Mouse (Mus musculus) left cerebral cortex, adult 9 months (tissue): ENCODE data around the gene Cog5.

Experiments used
- DNase-seq, 2 experiments: peaks; one replicate each; pipeline ENCODE4 v3.0.0; 2022; ENCODE audit warnings: low spot score in 2 of 2

The Cog5 gene

DNA sequence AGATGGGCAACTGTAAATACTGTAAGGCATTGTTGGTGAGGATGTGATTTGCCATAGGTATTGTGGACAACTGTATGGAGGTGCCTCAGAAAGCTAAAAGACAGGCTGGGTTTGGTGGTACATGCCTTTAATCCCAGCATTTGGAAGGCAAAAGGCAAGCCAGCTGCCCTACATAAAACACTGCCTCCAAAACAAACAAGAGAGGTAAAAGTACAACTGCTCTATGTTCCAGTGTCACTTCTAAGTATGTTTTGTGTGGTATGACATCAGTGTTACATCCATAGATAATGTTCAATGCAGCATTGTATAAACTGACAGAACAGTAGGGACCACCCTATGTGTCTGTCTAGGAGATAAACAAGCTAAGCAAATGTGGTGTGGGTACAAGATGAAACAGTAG, 237.4 kb downstream of the Cog5 start:
- no peak for DNase-seq

DNA sequence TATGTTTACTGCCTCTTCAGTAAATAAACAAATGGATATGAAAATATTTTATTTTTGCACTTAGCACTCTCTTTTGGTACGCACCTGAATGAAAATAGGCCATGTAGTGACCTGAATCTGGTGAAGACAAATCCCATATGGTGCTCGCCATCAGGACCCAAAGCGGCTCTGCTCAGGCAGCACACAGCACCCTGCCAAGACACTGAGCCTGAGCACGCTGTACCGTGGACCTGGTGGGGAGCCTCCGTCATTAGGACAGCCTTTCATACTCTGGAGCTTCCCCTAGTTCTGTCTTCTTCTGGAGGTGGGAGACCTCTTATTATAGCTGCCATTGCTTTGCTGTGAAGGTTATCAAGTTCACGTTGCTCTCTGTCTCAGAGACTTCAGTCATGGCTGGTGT, 238.1 kb downstream of the Cog5 start:
- DNase-seq: no peak

DNA sequence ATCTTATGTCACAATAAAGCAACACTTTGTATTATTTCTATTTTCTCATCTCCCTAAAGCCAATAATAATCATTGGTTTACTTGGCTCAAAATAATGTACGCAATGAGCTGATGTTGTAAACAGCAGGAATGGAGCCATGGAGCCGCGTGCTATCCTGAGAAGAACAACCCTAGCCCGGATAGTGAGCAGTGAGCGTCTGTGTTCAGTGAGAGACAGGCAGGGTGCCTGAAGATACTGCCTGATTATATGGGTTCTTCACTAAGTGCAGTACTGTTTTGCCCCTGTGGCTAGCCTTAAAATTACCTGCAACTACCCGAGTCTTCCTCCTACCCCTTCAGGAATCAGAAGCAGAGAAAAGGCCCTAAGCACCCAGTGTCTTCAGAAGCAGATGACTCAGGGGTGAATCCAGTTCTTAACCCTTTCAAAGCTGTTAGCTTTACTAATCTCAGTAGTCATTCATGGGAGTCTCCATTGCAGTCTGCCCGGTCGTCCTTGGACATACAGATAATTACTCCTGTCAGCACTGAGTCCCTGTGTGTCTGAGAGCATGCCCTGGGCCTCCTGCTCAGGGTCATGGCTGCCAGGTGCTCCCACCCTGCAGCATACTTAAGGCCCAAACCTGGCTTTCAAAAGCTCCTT, 240.5 kb downstream of the Cog5 start:
- no peak for DNase-seq

DNA sequence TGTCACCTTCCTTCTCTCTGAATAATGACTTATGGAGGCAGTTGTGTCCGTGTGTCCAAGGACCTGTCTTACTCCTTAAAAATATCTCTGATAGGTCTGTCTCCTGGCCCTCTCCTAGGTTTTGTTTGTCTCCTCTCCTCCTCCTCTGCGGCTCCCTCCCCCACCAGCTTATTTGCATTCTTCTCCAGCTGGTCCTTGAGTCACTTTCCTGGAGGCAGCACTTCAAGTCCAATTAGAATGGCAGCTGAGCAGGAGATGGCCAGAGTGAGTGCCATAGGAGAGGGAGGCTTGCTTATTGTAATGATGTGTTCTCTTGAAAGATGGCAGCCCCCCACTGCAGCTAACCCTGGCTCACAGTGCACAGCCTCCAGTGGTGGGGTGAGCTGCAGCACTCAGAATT, 241.2 kb downstream of the Cog5 start:
- DNase-seq: peak in 1 of 2 experiments; percentile 77

DNA sequence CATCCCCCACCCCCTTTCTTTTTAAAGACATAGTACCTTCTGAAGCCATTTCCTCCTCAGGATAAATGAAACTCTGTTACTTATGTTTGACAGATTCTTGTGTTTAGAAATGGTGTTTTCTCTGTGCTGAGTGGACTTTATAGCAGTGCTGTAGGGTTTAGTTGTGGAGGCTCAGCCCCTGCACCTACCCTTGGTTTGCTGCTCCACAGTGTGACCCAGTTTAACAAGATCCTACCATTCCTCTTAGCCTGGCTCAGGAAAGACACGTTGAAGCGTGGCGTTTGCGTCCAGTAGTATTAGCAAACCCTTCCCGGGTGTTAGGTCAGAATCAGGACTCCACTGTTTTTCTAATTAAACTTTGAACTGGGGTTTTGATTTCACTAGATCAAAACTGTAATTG, 241.6 kb downstream of the Cog5 start:
- DNase-seq: no peak

DNA sequence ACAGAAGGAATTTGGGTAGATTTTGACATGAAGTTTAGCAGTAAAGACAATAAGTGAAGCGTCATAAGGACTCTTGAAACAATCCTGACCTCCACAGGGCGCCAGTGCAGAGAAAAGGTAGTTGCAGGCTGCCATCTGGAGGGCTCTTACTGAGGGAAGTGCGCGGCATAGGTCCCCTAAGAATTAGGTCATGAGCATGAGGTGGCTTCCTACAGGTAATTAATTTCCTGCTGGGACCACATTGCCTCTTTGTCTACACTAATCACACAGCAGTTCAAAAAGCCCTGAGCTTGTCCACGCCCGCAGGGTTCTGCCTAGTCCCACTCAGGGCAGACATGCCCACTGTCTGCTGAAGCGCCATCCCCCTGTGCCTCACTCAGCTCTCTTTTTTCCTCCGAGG, 242.3 kb downstream of the Cog5 start:
- no peak for DNase-seq

DNA sequence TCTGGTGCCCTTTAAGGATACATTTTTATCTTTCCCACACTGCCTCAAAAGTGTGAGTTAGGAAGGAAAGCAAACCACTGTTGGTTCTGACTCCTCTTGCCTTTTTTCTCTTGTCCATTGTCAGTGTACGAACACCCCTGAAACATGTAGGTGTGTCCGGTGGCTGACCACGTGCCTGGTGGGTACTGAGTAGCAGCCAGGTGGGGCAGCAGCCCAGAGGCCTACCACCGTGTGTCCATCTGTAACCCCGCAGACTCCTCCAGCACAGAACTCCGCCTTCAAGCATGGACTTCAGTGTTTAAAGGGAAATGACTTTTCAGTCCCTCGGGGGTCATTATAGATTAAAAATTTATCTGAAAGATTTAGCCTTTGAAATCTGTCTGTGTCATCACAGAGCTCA, 242.8 kb downstream of the Cog5 start:
- DNase-seq: no peak

DNA sequence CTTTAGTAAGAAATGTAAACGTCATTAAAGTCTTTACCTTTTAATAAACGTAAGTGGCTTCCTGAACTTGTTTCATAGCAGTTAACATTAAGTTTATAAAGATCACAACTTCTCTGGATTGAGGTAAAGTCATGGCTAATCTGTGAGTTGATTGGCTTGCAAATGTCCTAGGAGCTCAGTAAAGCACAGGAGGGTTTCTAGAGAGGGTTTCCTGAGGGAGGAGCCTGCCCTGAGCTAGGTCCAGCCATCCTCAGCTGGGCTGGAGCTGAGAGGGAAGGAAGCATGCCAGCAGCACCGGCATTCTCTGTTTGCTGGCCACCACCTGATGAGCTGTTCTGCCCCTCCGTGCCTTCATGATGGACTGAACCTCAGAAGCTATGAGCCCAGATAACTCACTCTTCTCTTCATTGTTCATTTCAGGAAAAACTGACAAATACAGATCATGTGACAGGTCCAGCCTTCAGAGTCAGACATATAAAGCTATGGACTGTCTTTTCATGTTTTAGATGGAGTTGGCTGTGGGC, 245.8 kb downstream of the Cog5 start:
- no peak for DNase-seq

DNA sequence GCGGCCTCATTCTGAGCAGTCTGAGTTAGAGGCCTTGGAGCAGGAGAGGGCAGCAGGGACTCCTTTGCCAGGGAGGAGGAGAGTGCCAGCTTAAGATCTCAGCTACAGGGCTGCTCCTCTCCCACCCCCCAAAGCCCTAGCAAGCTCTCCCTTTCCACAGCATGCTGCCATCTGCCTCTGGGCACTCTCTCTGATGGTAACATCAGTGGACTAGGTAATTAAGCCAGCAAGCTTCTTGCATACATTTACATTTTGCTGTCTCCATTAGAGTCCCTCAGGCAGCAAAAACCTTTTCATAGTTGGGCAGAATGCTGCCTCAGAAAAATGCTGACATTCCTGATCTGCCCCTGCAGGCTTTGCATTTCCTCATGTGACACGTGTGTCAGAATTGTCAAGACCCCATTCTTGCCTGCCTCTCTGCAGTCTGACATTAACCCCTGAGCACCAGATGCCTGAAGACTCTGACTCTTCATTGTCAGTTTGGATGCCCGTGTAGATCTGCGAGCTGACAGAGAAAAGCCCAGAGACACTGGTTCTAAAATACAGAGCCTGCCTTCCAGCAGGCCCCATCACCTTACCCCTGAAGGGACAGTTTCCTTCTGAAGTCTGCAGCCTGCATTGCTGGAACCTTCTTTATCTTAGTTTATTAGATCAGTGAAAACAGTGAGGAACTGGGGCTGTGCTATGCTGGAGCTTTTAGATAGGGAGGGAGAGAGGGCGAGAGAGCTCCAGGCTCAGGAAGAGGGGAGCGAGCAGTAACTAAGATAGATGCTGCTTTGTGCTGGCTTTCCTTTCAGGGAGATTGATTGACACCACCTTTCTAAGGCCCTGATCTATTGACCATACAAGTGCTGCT, 251.3 kb downstream of the Cog5 start:
- no peak for DNase-seq

DNA sequence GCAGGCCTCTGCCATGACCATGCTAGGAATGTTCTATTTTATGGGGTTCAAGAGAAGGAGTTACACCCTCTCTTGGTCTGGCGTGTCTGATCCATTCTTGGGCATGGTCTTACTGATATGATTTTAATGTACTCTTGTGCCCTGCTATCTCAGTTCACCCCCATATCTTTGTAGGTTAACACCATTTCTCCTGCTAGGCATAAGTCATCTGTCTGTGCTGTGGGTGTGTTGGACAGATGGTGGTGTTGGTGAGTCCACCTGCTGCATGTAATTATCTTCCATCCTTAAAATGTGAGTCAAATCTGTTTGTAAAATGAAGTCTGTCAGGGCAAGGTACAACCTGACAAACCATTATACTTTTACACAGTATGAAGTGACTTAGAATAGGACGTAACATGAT, 252.8 kb downstream of the Cog5 start:
- DNase-seq: no peak

DNA sequence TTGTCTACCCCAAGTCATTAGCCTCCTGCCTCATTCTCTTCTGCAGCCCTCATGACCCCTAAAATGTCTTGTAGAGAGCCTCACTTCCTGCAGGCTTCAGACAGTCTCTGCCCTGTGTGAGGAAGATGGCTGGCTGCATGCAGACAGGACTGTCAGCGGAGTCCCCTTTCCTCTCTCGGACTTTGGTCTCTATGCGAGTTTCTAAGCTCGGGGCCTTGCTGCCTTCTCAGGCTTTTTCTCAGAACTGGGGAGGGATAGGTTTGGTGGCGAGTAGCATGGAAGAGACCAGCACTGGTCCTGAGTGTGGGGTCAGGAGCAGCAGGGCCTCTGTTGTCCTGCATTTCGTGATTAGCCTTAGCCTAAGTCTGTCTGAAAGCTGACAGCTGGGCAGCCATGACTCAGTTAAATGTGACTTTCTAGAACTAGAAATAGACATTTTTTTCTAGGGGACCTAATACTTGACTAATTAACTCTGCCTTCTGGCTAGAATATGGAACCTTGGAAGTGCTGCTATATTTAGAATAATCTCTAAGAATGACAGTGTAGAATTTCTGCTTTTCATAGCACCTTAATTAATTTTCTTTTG, 258.4 kb downstream of the Cog5 start:
- DNase-seq: no peak

DNA sequence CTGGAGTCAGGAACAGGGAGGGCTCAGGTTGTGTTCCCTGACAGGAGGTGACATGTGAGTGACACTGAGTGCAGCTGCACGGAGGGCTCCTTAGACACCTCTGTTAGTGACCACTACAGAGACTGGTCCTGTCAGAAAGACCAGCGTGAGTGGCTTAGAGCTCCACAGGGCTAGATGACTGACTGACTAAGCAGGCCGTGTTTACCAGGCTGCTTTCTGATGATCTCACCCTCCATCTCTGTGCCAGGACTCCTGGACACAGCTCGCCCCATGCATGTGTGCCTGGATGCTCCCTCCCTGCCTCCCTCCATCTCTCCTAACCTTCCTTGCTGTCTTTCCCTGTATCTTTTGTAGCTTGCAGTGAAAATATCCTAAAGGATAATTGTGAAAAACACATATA, 258.9 kb downstream of the Cog5 start:
- DNase-seq: no peak

DNA sequence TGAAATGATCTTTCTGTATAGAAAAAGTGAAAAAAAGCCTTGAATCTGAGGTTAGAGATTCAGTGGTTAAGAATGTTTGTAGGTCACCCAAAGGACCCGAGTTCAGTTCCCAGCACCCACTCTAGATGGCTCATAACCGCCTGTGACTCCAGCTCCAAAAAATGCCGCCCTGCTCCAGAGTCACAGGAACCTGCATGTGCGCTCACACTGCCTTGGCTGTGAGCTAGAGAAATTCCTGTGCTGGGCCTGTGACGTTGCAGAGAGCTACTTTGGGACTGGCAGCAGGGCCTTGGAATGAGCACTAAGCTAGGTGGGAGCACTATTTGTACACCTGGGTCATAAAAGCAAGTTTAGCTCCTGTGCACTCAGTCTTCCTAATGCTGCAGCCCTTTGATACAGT, 262.0 kb downstream of the Cog5 start:
- no peak for DNase-seq

DNA sequence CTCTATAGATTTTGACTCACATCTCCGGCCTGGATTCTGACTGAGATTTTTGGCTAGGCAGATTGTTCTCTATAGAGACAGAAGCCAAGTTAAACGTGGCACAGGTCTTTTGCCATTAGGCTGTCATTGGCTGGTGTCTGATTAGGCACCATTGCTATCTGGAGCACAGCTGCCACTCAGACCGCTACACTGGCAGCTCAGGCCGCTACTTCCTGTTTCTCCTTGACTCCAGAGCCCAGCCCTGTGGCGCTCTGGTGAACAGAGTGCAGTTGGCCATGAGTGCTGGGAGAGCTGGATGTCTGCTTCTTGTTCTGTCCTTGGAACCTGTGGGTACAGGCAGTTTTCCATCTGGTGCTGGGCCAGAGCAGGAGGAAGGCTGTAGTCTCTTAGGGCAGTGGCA, 262.6 kb downstream of the Cog5 start:
- DNase-seq: no peak

DNA sequence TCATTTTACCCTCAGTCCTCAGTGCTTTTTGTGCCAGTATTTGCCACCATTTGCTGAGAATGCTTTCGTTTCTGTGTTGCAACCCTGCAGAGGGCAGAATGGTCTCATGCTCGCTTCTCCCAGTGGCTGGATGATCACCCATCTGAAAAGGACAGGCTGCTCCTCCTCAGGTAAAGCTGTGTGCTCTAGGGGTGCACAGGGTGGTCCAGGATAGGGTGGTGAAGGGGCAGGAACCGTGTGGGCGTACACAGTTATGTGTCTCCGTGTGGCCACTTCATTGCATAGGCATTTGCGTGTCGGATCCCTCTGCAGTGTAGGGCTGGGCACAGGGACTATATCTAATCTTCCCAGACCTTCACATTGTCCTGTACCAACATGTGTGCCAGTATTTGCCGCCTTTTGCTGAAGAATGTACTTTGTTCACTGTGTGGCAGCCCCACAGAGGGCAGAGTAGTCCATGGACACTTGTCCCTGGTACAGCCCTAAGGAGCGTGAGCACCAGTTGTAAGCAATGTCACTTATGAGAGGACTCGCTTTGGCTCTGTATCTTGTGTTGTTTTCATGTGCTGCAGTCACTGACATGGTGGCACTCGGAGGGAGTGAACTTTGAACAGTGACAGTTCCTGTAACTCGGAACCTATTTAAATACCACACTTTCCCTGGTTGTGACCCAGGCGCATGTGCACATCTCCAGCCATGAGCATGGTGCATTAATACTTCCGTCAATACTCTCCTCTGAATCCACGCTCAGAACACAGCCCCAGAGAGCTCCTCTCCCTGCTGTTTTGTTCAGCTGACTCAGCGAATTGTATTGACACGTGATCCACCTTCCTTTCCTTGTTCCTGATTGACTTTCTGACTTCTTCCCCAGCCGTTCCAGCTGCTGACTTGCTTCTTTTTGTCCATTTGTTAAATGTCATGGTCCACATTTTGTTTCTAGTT, 266.1 kb downstream of the Cog5 start:
- DNase-seq: no peak

DNA sequence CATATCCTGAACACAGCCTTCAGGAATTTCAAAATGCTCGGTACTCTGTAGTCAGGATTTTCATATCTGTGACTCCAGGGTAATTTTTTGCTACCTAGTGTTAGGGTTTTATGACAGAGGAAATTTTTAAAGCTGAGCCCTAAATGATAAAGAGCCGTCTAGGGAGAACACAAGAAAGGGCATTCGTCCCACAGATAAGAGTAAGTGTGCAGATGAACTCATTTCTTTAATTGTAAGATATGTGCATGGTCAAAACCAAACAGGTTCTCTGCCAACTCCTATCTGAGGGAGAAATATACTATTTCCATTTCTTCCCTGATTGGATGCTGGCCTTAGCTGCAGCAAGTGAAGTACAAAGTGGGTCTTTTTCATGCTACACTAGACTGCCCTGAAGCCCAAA, 269.5 kb downstream of the Cog5 start:
- no peak for DNase-seq

DNA sequence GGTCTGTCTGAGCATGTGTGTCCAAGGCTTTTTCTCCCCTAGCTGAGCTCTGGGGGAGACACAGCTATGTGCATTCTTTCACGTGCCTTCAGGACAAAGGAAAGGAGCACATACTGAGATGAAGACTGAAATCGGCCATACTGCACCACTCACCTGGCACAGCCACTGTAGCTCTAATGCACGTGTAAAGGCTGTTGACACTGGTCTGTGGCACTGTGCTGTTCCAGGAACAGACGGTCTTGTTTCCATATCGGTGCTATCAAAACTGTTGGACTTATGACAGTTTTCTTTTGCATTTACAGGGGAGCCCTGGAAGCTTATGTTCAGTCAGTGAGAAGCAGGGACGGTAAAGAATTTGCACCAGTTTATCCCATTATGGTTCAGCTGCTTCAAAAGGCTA, 270.7 kb downstream of the Cog5 start:
- no peak for DNase-seq

DNA sequence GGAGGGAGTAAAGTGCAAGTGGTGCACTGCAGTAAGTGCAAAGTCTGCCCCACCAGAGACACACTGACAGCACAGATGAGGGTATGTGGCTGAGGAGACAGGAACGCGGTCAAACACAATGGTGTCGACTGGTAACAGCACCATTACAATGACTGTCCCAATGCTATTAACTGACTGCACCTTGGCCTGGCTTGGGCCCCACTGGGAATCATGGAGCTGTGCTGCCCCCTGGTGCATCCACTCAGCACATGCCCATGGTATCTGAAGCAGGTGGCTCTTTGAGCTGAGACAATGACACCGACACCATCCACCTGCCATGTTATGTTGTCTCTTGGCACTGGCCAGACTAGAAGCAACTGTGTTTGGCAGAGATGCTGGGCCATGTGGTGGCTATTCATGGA, 272.0 kb downstream of the Cog5 start:
- DNase-seq: peak in 1 of 2 experiments; percentile 79

DNA sequence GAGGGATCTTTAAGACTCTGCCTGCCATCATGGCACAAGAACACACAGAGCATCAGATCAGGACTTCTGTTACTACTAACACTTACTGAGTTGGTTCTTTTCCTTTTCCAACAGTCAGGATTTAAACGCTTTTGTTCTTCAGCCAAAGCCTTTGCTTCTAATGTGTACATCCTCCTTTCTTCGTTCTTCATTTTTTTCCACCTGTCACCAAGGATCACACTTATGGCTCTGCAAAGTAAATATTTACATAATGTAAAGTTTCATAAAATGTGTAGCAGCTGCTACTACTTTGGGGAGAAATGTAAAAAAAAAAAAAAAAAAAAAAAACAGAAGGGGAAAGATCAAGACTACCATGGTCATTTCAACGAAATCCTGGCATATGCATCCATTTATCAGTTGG, 273.8 kb downstream of the Cog5 start:
- no peak for DNase-seq

DNA sequence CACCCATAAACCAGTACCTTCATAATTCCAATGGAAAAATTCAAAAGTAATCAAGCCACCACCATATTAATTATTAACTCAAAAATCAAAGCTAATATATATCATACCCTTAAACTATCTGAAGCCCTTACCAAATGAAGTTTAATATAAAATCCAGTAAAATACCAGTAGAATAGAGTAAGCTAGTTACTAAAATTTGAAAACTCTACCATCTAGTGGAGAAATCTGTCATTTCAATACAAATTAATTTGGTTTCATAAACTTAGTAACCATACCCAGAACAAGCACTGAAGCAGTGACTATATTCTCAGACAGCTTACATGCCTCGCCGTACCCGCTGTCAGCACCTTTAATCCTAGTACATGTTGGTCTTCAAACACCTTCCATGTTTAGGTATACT, 277.1 kb downstream of the Cog5 start:
- DNase-seq: no peak

DNA sequence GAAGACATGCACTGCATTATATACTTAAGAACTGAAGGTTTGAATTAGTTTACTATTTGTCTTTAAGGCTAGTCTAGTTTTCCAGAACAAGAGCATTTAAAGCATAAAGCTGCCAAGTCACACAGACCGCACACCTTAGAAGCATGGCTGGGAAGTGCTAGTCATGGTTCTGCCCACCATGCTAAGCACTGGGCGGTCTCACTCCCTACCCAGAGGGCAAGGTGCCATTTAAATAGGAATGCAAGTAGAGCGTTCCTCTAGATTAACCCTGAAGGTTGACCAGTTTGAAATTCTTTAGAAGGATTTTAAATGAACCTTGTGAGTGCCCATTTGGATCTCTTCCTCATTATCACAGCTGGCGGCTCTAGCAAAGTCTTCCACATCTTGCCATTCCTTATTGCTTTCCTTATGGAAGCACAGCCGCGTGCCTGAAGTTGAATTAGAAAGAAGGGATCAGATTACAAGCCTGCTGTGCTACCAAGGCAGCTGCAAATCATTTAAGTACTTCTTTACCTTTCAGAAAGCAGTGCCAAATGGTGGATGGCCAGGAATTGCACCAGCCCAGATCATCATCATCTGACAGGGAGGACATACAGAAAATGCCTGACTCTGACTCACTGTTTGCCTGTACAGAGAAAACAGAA, 282.1 kb downstream of the Cog5 start:
- DNase-seq: no peak
